Mouse (Mus musculus): ENCODE data around the gene Olfr1445.

Gene Olfr1445

DNA sequence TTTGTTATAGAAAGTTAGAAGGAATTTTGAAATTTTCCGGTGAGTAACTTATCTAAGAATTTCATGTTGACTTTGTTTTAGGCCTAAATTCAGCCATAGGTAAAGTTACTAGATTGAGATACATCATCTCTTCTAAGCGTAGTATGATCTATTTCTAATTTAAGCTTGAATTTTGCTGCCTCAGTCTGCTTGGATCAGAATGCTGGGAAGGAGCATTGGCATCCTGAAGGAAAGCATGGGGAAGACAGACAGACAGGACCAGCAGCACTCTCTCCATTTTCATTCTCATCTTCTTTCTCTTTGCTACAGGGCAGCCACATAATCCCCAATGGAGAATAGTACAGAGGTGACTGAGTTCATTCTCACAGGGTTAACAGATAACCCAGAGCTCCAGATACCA, at the start of gene Olfr1445:
Gene Olfr1445 (plus strand): TSS at position 301 of the 400 bp plus-strand sequence.
- DNase-seq (ENCODE audit: low spot score in 2 of 2), result no peak

DNA sequence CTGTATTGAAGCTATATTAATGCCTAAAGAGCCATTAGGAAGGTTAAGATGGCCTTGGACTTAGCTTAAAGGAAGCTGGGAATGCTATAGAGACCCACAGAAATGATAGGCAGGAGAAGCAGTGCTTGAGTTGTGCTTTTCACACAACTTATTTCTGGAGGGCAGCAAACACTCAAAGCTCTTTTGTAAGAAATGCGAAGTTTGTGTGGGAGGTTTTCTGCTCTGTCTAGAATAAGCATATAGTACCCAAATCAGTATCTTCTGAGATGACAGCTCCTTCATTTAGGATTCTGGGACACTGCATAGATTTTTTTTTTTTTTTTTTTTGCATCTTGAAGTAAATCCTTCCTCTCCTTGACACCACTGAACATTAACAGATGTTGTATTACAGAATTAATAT, 45.1 kb upstream of the Olfr1445 start:
- DNase-seq (ENCODE audit: low spot score in 2 of 2), result peak in 1 of 2 experiments; percentile 9

DNA sequence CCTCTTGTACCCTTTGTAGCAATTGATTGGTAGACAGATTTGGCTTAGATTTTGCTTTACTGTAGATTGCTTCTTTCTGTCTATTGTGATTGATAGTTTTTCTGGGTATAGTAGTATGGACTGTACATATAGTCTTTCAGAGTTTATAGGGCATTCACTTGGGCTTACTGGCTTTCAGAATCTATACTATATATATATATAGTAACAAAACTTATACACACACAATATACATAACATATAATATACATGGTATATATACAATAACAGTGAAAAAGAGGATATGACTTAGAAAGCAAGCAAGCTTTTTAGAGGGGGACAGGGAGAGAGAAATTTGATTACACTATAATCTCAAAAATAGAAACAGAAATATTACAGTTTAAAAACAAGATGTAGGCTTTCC, 37.3 kb upstream of the Olfr1445 start, which contains the start of gene Gm5244:
Gene Gm5244 (plus strand): TSS at position 301 of the 400 bp plus-strand sequence.
- DNase-seq (ENCODE audit: low spot score in 2 of 2), result no peak

DNA sequence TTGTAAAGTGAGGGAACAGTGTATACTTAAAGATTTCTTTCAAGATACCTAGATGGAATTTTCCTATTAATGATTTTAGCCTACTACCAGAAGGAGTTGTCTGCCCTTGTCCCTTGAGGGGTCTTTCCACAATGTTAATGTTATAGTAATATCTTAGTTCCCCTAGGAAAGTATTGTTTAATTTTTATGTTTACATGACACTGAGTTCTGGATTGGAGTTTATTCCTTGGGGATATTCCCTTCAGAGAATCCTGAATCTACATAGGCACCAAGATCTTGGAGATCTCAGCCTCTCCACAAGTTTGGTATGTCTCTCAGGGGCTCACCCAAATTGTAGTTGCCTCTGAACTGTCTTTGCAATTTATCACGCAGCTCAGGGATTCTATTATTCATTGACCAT, 26.7 kb upstream of the Olfr1445 start, which contains the start of gene Olfr1444:
Gene Olfr1444 (plus strand): TSS at position 301 of the 400 bp plus-strand sequence.
- DNase-seq (ENCODE audit: low spot score in 2 of 2), result no peak

DNA sequence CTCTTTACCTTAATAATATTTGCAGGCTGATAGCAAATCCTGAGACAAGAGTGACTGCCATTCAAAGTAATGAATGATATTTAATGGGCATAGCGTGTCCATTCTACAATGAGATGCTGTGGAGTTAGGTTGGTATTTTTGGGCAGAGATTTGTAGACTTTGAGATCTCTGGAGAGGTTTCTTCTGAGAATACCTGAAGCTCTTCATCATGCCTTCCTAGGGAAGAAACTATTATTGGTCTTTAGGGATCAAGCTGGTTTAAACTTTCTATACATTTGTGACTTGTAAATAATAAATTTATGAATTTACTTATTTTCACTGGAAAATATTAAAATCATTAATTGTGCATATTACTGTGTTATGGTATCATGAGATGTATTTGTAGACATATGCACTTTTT, 9.8 kb downstream of the Olfr1445 start, which contains the start of gene Olfr1446:
Gene Olfr1446 (minus strand): TSS at position 101 of the 400 bp plus-strand sequence.
- DNase-seq (ENCODE audit: low spot score in 2 of 2), result no peak

DNA sequence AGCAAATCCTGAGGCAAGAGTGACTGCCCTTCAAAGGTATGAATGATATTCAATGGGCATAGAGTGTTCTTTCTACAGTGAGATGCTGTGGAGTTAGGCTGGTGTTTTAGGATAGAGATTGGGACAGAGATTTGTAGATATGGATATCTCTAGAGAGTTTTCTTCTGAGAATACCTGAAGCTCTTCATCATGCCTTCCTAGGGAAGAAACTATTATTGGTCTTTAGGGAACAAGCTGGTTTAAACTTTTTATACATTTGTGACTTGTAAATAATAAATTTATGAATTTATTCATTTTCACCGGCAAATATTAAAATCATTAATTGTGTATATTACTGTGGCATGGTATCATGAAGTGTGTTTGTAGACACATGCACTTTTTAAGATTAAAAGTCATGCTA, 20.0 kb downstream of the Olfr1445 start, which contains the start of gene Olfr1447:
Gene Olfr1447 (minus strand): TSS at position 101 of the 400 bp plus-strand sequence.
- no peak for DNase-seq (ENCODE audit: low spot score in 2 of 2)

DNA sequence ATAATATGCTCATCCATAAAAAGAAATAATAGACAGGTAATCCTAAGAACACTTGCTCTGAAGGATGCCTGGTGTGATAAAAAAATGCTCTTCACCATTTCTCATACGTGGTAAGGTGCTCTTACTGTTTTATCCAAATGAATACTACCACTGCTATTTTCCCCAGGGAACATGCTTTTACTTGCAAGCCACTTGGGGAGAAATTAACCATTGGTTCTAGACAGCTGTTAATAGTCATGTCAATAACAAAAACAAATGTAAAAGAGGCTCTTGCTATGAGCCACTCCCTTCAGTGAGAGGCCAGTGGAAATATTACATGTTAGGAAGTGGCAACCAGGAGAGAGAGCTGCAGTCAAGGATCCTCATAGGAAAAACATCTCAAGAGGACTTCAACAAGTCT, 40.7 kb downstream of the Olfr1445 start, which contains the start of gene Olfr1448:
Gene Olfr1448 (minus strand): TSS at position 101 of the 400 bp plus-strand sequence.
- DNase-seq (ENCODE audit: low spot score in 2 of 2), result no peak

DNA sequence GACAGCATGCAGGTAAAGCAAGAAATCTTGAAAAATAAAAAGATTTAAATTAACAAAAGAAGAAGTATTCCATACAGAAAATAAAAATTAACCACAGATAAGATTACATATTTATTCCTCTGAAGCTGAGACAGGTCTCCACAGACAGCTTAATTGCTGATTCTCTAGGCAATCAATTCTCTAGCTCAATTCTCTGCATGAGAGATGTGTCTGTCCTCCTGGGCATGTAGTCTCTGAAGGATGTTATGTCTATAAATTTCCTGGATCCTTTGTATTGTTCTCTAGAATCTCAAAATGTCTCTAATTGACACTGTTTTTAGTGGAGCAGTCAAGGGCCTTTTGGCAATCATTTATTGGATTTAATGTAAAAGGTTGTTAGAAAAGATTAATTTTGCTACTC, 46.9 kb downstream of the Olfr1445 start, which contains the start of gene Olfr1449:
Gene Olfr1449 (plus strand): TSS at position 301 of the 400 bp plus-strand sequence.
- DNase-seq (ENCODE audit: low spot score in 2 of 2), result no peak
